Mouse (Mus musculus) left cerebral cortex, adult 2 months (tissue): Measurements from ENCODE around the gene Fto. TPM values are rescaled to one million over a fixed set of nuclear protein-coding genes. Genes with fewer than 3 reads are reported as not detected.

Source experiments
- DNase-seq, 2 experiments: peaks; one replicate each; pipeline ENCODE4 v3.0.0; 2021 to 2022; ENCODE audit warnings: low spot score in 2 of 2, mixed read lengths in 1 of 2; ENCODE audit errors: extremely low spot score in 1 of 2
- H3K27ac ChIP-seq: fragments of 200-600 bp; 2 replicates; pipeline ENCODE4 v1.8.1; 2022
- H3K4me3 ChIP-seq: fragments of 200-600 bp; 2 replicates; pipeline ENCODE4 v1.8.1; 2022
- CTCF ChIP-seq: fragments of 200-600 bp; IDR thresholded peaks from 2 replicates; pipeline ENCODE4 v1.8.1; 2022; ENCODE audit warnings: antibody characterized with exemption, mild to moderate bottlenecking, moderate library complexity
- intact Hi-C: fragments of 180-260 bp; cut with DNase I; formaldehyde crosslinking; loops from one replicate; pipeline ENCODE4 v1.15.1; 2025
- total RNA-seq, 2 experiments: library from RNA; stranded (reverse); gene quantifications; 2 replicates each; pipeline ENCODE4 v1.2.3; 2021

Gene Fto
- total RNA-seq, 2 experiments from 2014 or later: 152 to 155 TPM

DNA sequence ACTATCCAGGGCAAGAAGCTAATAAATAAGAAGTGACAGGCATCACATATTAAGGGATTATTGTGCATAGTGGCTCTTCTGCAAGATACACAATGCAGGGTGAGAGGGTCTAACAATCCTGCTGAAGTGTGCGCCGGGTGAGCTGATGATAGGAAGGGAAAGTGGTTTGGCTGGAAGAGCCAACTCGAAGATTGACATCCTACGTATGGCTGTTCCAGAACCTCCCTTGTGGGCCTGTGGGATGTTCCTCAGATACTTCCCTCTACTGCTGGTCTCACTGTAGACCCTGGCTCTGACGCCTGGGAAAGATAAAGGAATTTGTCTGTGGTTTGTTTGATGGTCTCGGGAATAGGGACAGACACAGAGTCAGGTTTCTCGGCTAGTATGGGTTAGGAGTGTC is 297.9 kb downstream of the Fto start:
- no peak for DNase-seq
- TF ChIP-seq CTCF: no peak
- H3K27ac ChIP-seq: no peak overlapping the region
- intact Hi-C loops: loop anchor here (10.0 kb wide), 1 partner anchor 236 kb away; no protein-coding TSS in a partner anchor
- no peak overlapping the region for H3K4me3 ChIP-seq

DNA sequence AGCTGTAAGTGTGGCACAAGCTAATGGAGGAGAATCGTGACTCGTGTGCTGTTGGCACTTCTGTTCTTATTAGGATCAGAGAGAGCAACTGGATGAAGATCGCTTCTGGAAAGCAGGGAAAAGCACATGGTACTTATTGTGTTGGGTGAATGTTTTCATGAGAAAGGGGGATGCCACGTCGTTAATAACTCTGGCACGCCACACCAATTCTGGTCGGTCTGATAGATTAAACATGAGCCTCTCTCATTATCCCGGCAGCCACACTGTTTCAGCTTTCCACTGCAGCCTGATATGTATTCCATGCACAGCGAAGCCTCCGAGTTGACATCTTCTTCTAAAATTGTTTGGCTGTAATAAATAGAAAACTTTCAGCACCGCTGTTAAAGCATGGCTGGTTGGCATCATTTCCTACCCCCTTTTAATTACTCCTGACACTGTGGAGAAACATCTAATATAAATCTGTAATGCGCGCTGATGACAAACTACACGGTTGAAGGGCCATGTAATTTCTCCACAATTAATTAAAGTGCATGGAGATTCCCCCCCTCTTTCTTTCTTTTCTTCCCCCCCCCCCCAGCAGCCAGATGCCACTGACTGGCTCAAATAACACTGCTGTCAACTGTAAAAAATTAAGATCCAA is 298.5 kb downstream of the Fto start:
- no peak for TF ChIP-seq CTCF
- no peak for DNase-seq
- H3K4me3 ChIP-seq: no peak overlapping the region
- intact Hi-C loops: loop anchor here (10.0 kb wide), 1 partner anchor 237 kb away; no protein-coding TSS in a partner anchor
- no peak overlapping the region for H3K27ac ChIP-seq

GRCm38 (mm10) chr8:91612387-91613130 is 299.2 kb downstream of the Fto start:
- H3K27ac ChIP-seq: no peak overlapping the region
- intact Hi-C loops: loop anchor here (10.0 kb wide), 1 partner anchor 238 kb away; no protein-coding TSS in a partner anchor
- no peak for DNase-seq
- TF ChIP-seq CTCF: no peak
- no peak overlapping the region for H3K4me3 ChIP-seq

GRCm38 (mm10) chr8:91613603-91614002 is 300.3 kb downstream of the Fto start:
- intact Hi-C loops: loop anchor here (10.0 kb wide), 1 partner anchor 239 kb away; no protein-coding TSS in a partner anchor
- H3K27ac ChIP-seq: no peak overlapping the region
- H3K4me3 ChIP-seq: no peak overlapping the region
- DNase-seq: no peak
- no peak for TF ChIP-seq CTCF

GRCm38 (mm10) chr8:91615196-91615595 is 301.9 kb downstream of the Fto start:
- no peak for DNase-seq
- intact Hi-C loops: loop anchor here (10.0 kb wide), 1 partner anchor 240 kb away; no protein-coding TSS in a partner anchor
- TF ChIP-seq CTCF: no peak
- Histone ChIP-seq H3K27ac (no peak overlapping the region), H3K4me3 (no peak overlapping the region)

DNA sequence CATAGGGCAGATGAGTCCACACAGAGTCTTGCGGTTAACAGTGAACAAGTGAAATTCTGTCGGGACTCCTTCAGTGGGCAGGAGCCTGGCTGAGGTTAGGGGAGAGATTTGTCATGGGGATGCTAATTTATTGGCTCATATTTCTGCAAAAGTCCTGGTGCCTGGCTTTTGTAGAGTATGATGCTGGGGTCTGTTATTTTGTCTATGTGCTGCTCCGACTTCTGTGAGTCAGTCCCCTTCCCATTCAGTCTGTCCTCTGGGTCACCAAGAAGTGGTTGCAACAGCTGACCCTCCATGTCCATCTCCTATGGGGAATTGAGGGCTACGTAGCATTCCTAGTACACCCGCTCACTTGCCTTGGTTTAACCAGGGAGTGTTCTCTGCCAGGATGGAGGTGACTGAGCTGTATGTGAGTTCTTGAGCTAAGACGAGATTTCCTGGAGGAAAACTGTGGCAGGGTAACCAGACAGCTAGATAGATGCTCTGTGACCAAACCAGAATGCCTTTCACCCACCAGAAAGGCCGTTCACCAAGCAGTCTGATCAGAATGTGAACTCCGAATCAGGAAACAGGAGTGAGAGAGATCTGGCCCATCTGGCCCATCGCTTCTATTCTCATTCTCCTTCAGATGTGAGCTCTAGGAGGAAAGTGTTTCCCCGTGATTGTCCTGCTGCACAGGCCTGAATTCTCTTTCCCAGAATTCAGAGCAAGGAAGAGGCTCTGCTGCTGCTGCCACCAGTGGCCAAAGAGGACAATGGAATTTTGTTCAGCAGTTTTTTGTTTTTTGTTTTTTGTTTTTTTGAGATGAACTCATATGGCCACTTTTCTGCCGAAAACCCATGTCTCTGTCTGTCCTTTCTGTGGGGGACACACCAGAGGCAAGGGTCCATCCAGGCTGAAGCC is 302.7 kb downstream of the Fto start:
- intact Hi-C loops: loop anchor here (10.0 kb wide), 1 partner anchor 241 kb away; no protein-coding TSS in a partner anchor
- Histone ChIP-seq H3K4me3 (no peak overlapping the region), H3K27ac (no peak overlapping the region; the same call in 1 of the 2 replicates)
- TF ChIP-seq CTCF: peak; percentile 31
- no peak for DNase-seq

DNA sequence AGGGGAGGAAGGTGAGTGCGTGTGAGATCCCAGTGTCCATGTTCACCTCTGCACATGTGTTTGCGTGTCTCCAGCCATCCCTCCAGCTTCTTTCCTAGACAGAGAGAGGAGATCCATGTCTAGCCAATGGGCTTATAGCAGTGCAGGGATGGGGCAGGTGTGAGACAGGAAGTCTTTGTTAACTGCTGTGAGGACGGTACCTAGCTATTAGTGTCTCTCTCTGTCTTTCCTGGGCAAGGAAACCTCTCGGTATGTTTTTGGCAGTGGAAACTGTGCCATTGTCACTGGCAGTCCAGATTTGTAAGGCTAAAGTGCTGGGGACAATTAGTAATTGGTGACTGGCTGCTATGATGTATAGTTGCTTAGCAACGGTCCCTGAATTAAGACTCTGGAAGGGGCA is 304.4 kb downstream of the Fto start:
- no peak overlapping the region for H3K27ac ChIP-seq
- intact Hi-C loops: loop anchor here (10.0 kb wide), 1 partner anchor 243 kb away; no protein-coding TSS in a partner anchor

GRCm38 (mm10) chr8:91622757-91623156 is 309.4 kb downstream of the Fto start:
- DNase-seq: no peak
- intact Hi-C loops: no loop called here
- H3K4me3 ChIP-seq: no peak overlapping the region
- H3K27ac ChIP-seq: no peak overlapping the region
- no peak for TF ChIP-seq CTCF

More for the DNA sequence above, 304.4 kb downstream of the Fto start:
- no peak overlapping the region for H3K4me3 ChIP-seq
- TF ChIP-seq CTCF: no peak
- no peak for DNase-seq

DNA sequence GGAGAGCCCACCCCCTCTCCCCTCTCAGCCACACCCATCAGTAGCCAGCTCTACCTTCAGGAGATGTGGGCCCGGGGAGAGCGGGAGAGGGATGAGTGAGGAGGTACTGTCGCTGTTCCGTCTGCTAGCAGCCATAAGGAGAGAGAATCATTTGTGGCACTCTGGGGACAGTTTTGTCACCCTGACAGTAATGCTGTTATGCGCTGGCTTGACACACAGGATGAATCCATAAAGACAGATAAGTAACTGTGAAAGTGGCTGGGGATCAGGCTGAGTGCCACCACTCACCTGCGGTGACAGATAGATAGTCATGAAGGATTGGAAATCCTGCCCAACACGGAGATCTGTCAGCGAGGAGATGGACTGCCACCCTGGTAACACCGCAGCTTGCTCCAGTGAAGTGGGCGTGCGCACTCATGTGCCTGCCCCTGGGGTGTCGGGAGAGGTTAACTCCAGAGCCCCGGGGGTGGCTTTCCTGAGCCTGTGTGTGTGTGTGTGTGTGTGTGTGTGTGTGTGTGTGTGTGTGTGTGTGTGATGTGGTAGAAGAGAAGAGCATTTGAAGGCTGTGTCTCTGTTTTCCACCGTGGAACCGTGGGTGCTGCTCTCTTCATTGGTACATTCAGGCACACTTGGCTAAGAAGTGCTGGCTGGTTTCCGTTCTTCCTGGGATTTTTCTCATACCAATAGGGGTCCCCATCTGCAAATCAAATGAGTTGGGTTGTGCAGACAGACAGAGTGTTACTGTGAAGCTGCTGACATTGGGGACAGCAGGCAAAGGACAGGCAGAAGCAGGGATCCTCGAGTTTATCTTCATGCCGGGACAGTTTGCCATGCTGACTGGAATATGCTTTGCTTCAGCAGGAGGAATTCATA is 312.6 kb downstream of the Fto start:
- Histone ChIP-seq H3K27ac (no peak overlapping the region), H3K4me3 (no peak overlapping the region)
- peak; percentile 7 for TF ChIP-seq CTCF
- intact Hi-C loops: no loop called here
- DNase-seq: no peak

DNA sequence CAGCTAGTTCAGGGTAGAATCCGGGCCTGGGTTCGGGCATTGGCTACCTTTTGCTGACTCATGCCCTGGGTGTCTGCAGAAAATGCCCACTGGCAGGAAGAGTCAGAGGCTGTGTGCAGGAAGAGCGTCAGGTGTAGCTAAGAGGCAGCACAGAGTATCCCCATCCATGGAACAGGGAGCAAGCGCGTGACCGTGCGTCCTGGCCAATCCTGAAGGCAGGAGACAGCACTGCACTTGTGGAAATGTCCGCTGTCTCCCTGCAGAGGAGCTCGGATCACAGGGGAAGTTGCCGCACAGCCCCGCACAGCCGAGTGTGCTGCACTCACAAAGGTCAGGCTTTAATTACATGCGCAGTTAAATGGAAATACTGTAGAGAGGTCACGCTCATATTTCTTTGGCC is 316.3 kb downstream of the Fto start:
- Histone ChIP-seq H3K27ac (0 out of 2 replicates have a peak overlapping the region, but pooled peaks have one; percentile 17), H3K4me3 (no peak overlapping the region)
- intact Hi-C loops: no loop called here
- DNase-seq: no peak
- TF ChIP-seq CTCF: no peak
